Mouse (Mus musculus) kidney, adult 2 months (tissue): ENCODE measurements at regions not wholly inside any gene's neighbourhood (a gene's known extent, or its start where the extent isn't known, plus 50 kb on each side); places are given as distances from the start of the nearest gene placed in this dataset.

Experiments used
- DNase-seq: peaks from one replicate; pipeline ENCODE4 v3.0.0; 2021
- H3K27ac ChIP-seq: fragments of 200-500 bp; 2 replicates; pipeline ENCODE4 v1.5.1; 2012; ENCODE audit warnings: low read depth, low read length, control low read depth, inconsistent platforms; ENCODE audit not compliant: insufficient read depth
- H3K27me3 ChIP-seq: fragments of 200-500 bp; replicated peaks from 2 replicates; pipeline ENCODE4 v1.6.1; 2012; ENCODE audit warnings: mild to moderate bottlenecking, moderate library complexity, low read length, inconsistent platforms; ENCODE audit not compliant: control insufficient read depth, insufficient read depth
- H3K36me3 ChIP-seq: fragments of 200-500 bp; 2 replicates; pipeline ENCODE4 v1.6.1; 2012; ENCODE audit warnings: mild to moderate bottlenecking, moderate library complexity, low read length, inconsistent platforms; ENCODE audit not compliant: control insufficient read depth, insufficient read depth
- H3K4me1 ChIP-seq: fragments of 200-500 bp; 2 replicates; pipeline ENCODE4 v1.6.1; 2011; ENCODE audit warnings: low read length; ENCODE audit not compliant: control insufficient read depth, insufficient read depth
- H3K4me3 ChIP-seq: fragments of 200-500 bp; 2 replicates; pipeline ENCODE4 v1.5.1; 2011; ENCODE audit warnings: mild to moderate bottlenecking, low read depth, low read length, control low read depth; ENCODE audit not compliant: insufficient read depth
- CTCF ChIP-seq: fragments of 200-500 bp; conservative IDR thresholded peaks from 2 replicates; pipeline ENCODE4 v1.5.1; 2011; ENCODE audit warnings: low read depth, mild to moderate bottlenecking, control low read depth, low read length, moderate library complexity, mixed read lengths; ENCODE audit not compliant: insufficient read depth, insufficient read length
- POLR2A ChIP-seq: fragments of 200-500 bp; IDR thresholded peaks from one replicate; pipeline ENCODE4 v1.6.1; 2011; ENCODE audit warnings: low read depth, low read length, control low read depth
- WGBS: fragments of 180-500 bp; shearing (Covaris S2); methylation state at CpG from one replicate; pipeline ENCODE4 v1.1.7; 2018; 5-methylcytosine and 5-hydroxymethylcytosine counted together

GRCm38 (mm10) chr11:37913161-37913560, 677.4 kb upstream of the Tenm2 start:
- no peak for DNase-seq
- WGBS = 67% methylated on average over 2 of the region's 2 CpGs
- H3K27me3 ChIP-seq = no peaks in the 10 kb centered on the region
- no peak overlapping the region for H3K27ac ChIP-seq
- no peaks in the 10 kb centered on the region for H3K36me3 ChIP-seq
- no peak overlapping the region for H3K4me3 ChIP-seq
- no peaks in the 10 kb centered on the region for H3K4me1 ChIP-seq
- TF ChIP-seq POLR2A (no peak), CTCF (no peak)

- Histone ChIP-seq H3K36me3 (no peaks in the 10 kb centered on the region), H3K4me1 (no peaks in the 10 kb centered on the region), H3K27ac (no peak overlapping the region), H3K4me3 (no peak overlapping the region), H3K27me3 (no peaks in the 10 kb centered on the region; the same call in 1 of the 2 replicates)
- TF ChIP-seq POLR2A = no peak
- no peak for DNase-seq
- 89% methylated on average over 2 of the region's 2 CpGs for WGBS
Observed at GRCm38 (mm10) chr11:37904991-37905390, 669.2 kb upstream of the Tenm2 start.

- TF ChIP-seq POLR2A (no peak), CTCF (no peak)
- Histone ChIP-seq H3K27me3 (no peaks in the 10 kb centered on the region), H3K4me1 (no peaks in the 10 kb centered on the region), H3K27ac (no peak overlapping the region), H3K36me3 (no peaks in the 10 kb centered on the region), H3K4me3 (no peak overlapping the region)
- DNase-seq = no peak
Observed at GRCm38 (mm10) chr11:37897713-37898112, 661.9 kb upstream of the Tenm2 start.

GRCm38 (mm10) chr11:37882717-37883116, 647.0 kb upstream of the Tenm2 start:
- no peak for DNase-seq
- Histone ChIP-seq H3K36me3 (no peaks in the 10 kb centered on the region), H3K4me1 (no peaks in the 10 kb centered on the region), H3K27ac (no peak overlapping the region), H3K4me3 (no peak overlapping the region), H3K27me3 (no peaks in the 10 kb centered on the region)
- TF ChIP-seq POLR2A = no peak
- no peak for TF ChIP-seq CTCF
- WGBS = 22% methylated on average over 4 of the region's 4 CpGs

- H3K27ac ChIP-seq = no peak overlapping the region
- no peaks in the 10 kb centered on the region for H3K27me3 ChIP-seq
- no peaks in the 10 kb centered on the region for H3K4me1 ChIP-seq
- H3K4me3 ChIP-seq = no peak overlapping the region
- 69% methylated on average over 5 of the region's 5 CpGs for WGBS
- H3K36me3 ChIP-seq = no peaks in the 10 kb centered on the region
- no peak for DNase-seq
- no peak for TF ChIP-seq CTCF
- TF ChIP-seq POLR2A = no peak
Observed at GRCm38 (mm10) chr11:37837301-37837700, 601.5 kb upstream of the Tenm2 start.

GRCm38 (mm10) chr11:37830975-37831374, 595.2 kb upstream of the Tenm2 start:
- 74% methylated on average over 3 of the region's 3 CpGs for WGBS
- TF ChIP-seq CTCF = no peak
- no peak for TF ChIP-seq POLR2A
- Histone ChIP-seq H3K4me3 (no peak overlapping the region), H3K27ac (no peak overlapping the region), H3K36me3 (no peaks in the 10 kb centered on the region), H3K4me1 (no peaks in the 10 kb centered on the region), H3K27me3 (no peaks in the 10 kb centered on the region)
- no peak for DNase-seq

- Histone ChIP-seq H3K4me3 (no peak overlapping the region), H3K27me3 (no peaks in the 10 kb centered on the region), H3K4me1 (no peaks in the 10 kb centered on the region), H3K36me3 (no peaks in the 10 kb centered on the region), H3K27ac (no peak overlapping the region)
- WGBS = 77% methylated on average over 5 of the region's 5 CpGs
- DNase-seq = no peak
- TF ChIP-seq POLR2A (no peak), CTCF (no peak)
Observed at GRCm38 (mm10) chr11:37806761-37807160, 571.0 kb upstream of the Tenm2 start.

GRCm38 (mm10) chr11:37798783-37799318, 563.1 kb upstream of the Tenm2 start:
- TF ChIP-seq POLR2A (no peak), CTCF (no peak)
- Histone ChIP-seq H3K27me3 (no peaks in the 10 kb centered on the region), H3K4me1 (no peaks in the 10 kb centered on the region), H3K4me3 (no peak overlapping the region), H3K36me3 (no peaks in the 10 kb centered on the region), H3K27ac (no peak overlapping the region)
- 56% methylated on average over 6 of the region's 6 CpGs for WGBS
- DNase-seq = no peak
